Mouse (Mus musculus) left cerebral cortex, postnatal 14 days (tissue): ENCODE measurements at regions not wholly inside any gene's neighbourhood (a gene's known extent, or its start where the extent isn't known, plus 50 kb on each side); places are given as distances from the start of the nearest gene placed in this dataset.
A peak's percentile ranks its signal among the peaks of the same experiment; 100 is the strongest.

Source experiments
- DNase-seq, 2 experiments: peaks; one replicate each; pipeline ENCODE4 v3.0.0; 2021 to 2022; ENCODE audit warnings: low spot score in 2 of 2, mixed read lengths in 1 of 2
- intact Hi-C: fragments of 180-260 bp; cut with DNase I; formaldehyde crosslinking; loops from one replicate; pipeline ENCODE4 v1.15.1; 2025

- DNase-seq, result no peak
- intact Hi-C loops, result no loop called here
These were observed 320.1 kb upstream of the Mpdz start for GRCm38 (mm10) chr4:81762592-81763229.

GRCm38 (mm10) chr4:81757905-81758304 is 315.3 kb upstream of the Mpdz start:
- peak in 1 of 2 experiments; percentile 13 for DNase-seq
- intact Hi-C loops, result no loop called here

- intact Hi-C loops, result no loop called here
- peak in 1 of 2 experiments; percentile 17 for DNase-seq
These were observed 302.3 kb upstream of the Mpdz start for GRCm38 (mm10) chr4:81744629-81745509.

GRCm38 (mm10) chr4:81743978-81744628 is 301.5 kb upstream of the Mpdz start:
- intact Hi-C loops, result no loop called here
- peak; percentile 56 to 70 for DNase-seq

DNA sequence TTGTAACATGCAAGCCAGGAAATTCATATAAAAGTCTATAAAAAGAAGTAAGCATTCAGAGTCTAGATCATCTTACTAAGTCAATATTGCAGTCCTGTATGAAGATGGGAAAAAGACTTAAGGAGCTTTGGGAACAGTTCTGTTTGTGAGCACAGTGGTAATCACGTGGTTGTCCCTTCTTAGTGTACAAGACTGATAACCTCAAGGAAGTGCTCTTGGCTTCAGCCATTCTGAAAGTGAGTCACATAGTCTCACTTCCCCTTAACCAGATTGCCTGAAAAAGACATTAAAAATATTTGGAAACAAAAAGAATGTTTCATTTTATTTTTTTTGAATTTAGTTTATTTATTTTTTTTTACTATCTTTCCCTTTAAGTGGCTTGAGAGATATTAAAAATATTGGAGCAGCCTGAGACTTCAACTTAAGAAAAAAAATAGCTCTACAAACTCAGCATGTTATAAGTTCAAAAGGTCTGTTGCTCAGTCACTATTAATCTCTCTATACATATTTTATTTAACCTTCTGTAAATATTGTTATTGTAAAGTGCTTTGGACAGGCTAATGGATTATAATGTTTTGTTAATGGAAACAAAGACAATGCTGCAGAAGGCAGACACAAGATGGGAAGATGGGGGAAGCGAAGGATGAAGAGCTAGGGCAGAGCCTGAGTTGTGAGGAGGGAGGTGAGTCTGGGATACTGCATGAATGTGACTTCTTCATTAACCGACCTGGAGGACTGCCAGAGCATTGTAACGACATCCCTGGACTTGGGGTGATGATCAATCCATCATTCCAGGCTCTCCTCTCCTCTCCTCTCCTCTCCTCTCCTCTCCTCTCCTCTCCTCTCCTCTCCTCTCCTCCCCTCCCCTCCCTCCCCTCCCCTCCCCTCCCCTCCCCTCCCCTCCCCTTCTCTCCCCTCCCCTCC is 300.2 kb upstream of the Mpdz start:
- DNase-seq, result no peak
- intact Hi-C loops, result no loop called here

DNA sequence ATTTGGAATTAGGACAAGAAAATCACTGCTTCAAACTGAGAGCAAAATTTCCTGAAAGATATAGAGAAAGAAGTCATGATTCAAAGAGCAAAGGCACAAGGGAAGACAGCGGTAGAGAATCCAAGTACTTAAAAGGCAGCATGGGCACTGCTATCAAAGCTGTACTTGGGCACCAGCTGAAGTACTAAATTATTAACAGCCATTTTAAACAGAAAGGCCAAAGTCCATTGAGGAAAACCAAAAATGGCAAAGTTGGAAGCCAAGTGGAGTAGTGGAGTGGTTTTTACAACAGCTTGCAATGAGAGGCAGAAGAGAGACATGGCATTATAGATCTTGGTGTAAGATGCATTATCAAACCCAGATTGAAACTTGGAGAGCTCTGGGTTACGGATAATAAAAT is 291.8 kb upstream of the Mpdz start:
- intact Hi-C loops, result no loop called here

GRCm38 (mm10) chr4:81730386-81730785 is 287.8 kb upstream of the Mpdz start:
- intact Hi-C loops, result no loop called here
- DNase-seq, result no peak

More for the DNA sequence above, 291.8 kb upstream of the Mpdz start:
- no peak for DNase-seq

- intact Hi-C loops, result loop anchor here (10.0 kb wide), 1 partner anchor 144 kb away; no protein-coding TSS in a partner anchor
- no peak for DNase-seq
These were observed 286.3 kb upstream of the Mpdz start for GRCm38 (mm10) chr4:81728961-81729360.

DNA sequence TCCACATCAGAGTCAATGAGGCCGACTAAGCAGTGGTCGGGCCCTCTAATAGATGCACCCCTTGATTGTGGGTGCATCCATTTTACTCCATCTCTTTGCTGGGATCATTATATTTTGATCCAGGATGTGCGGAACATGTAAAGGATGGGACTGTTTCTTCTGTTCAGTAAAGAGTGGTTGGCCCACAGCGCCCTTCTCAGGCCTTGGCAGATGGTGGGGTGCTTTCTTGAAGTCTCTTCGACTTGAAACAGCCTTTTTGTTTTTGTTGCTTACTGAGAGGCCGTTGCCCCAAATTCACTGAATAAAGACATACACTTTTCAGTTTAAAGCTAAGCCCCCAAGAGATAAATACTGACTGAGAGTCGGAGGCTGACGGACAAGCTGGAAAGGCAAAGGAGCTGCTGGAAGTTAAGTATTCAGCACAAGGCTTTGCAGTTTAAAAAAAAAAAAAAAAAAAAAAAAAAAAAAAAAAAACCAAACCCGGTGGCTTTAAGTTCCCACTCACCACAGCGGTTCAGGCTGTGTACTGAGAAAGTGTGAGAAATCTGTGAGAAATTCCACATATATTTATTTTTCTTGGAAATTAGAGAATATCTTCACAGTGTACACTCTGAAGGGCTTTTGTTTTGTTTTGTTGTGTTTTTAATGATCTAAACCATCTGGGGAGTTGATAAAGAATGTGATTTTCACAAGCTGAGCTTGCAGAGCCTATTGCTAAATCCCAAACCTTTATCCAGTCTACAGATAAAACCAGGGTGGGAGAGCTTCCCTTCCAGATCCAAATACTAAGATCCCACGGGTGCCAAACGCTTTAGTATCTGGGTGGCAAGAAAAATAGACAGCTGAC is 285.3 kb upstream of the Mpdz start:
- intact Hi-C loops, result loop anchor here (10.0 kb wide), 1 partner anchor 143 kb away; no protein-coding TSS in a partner anchor
- DNase-seq, result peak in 1 of 2 experiments; percentile 11

- DNase-seq, result peak; percentile 13 to 30
- intact Hi-C loops, result loop anchor here (10.0 kb wide), 1 partner anchor 142 kb away; no protein-coding TSS in a partner anchor
These were observed 284.4 kb upstream of the Mpdz start for GRCm38 (mm10) chr4:81726761-81727723.

- DNase-seq, result no peak
- intact Hi-C loops, result loop anchor here (10.0 kb wide), 1 partner anchor 140 kb away; no protein-coding TSS in a partner anchor
These were observed 282.1 kb upstream of the Mpdz start for GRCm38 (mm10) chr4:81724751-81725150.

DNA sequence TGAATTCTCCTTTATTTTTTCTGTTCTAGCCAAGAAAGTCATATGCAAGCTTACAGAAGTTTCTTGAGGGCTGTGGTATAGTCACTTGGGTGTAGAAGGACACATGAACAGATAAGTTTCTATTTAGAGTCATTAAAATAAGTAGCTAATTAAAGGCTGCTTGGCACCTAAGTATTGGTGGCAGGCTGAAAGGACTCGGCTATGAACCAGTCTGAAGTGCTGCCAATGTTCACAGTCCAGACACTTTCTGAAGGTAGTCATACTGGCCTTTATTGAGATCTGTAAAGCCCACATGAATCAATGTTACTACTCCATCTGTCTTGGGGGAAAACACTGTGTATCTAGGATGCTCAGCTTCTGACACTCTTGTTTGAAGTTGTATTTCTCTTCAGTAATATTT is 269.8 kb upstream of the Mpdz start:
- intact Hi-C loops, result no loop called here
- no peak for DNase-seq

DNA sequence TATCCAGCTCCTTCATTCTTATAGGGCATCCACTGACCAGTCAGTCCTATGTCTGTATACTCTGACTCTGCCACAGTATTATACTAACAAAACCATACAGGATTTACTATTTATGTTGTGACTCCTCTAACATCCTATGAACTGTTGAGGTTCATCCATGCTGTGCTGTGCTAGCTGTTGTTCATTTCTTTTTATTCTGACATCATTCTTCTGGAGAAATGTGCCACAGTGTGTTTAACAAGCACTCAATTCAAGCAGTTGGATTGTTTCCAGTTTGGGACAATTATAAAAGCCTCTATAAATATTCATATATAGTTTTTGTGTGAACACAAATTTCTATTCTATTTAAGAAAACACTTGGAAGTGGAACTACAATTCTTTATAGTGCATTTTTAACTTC is 252.6 kb upstream of the Mpdz start:
- intact Hi-C loops, result no loop called here
- peak in 1 of 2 experiments; percentile 3 for DNase-seq

DNA sequence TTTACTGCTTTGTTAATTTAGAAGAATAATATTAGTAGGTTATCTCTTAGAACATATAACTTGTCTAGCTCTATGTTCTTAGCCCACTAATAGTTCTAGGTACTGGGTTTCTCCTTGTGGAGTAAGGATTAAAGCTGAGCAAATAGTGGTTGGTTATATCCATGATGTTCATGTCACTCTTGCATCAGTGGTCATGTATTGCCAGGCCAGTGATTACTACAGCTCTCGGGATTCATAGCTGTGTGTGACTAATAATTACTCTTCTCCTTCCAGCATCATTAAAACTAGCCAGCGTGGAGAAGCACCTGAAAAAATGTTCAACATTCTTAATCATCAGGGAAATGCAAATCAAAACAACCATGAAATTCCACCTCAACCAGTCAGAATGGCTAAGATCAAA is 234.6 kb upstream of the Mpdz start:
- intact Hi-C loops, result no loop called here

DNA sequence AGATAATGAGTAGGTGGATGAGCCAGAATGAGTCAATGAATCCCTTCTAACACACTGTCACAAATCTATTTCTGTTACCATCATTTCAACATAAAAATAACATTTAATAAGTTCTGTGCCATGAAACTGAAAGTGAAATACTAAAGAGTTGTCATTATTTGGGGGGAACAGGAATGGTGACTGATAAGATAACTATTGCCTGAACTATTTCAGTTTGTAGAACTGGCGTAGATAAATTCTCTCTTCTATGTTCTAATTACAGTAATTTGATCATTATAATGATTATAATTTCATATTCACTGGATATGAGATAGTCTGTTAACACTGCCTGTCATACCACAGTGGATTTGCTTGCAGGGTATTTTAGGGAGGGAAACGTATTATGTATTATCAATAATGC is 232.3 kb upstream of the Mpdz start:
- intact Hi-C loops, result no loop called here

More for the DNA sequence above, 234.6 kb upstream of the Mpdz start:
- no peak for DNase-seq

DNA sequence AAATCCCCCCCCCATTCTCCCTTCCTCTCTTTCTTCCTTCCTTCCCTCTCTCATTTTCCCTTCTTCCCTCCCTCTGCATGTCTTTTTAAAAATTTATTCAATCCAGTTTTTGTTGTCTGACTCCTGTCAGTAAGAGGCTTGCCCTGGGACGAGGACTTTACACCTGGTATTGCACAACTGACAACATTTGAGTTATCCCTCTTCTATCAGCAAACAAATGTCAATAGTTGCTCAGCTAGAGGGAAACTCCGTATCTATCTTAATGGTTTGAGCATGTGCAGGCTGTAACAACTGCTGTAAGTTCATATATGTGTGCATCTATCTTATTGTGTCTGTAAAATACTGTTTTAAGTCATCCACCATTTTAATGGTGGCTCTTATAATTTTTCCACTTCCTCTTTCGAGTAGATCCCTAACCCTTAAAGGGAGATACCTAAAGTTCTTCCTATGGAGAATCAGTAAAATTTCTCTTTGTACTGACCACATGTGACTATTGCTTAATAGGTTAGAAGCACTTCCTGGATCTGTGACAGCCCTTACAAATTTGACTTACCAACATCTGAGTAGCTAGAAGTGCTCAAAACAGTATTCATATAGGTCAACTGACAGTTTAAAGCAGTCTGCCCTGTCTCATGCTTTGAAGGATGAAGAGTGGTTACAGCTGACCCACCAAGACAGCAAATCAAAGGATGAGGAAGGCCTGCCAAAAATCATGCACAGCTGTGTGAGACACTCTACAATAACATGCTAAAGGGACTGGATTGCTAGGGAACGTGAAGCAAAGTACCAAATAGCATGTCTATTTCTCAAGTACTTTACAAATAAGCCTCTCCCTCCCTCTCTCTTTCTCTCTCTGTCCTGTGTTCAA is 231.0 kb upstream of the Mpdz start:
- no peak for DNase-seq
- intact Hi-C loops, result no loop called here

More for the DNA sequence above, 232.3 kb upstream of the Mpdz start:
- no peak for DNase-seq
